Comparison of ENCODE assay signal across 14 mouse cellular contexts in genomic region chr1:189426252-189426651, GRCm38 (mm10). TPM values are rescaled to one million over a fixed set of nuclear protein-coding genes. Genes with fewer than 3 reads are reported as not detected.
"Had no signal": no experiment of that assay in that cellular context is flagged by ENCODE, and none has a peak within 500 bp of the region (broad histone marks: within the 10 kb centered on the region; RNA-seq: fewer than 3 reads in every experiment).

No protein-coding gene starts in this region.

- ATAC-seq: liver, postnatal 0 days; midbrain, embryonic 15.5 days had no signal

- DNase-seq: kidney, adult 11 months; kidney, postnatal 10 days; kidney, postnatal 4 days; liver; liver, embryonic 13.5 days; liver, postnatal 0 days; lung, postnatal 14 days; retina, postnatal 1 day; right cerebral cortex, postnatal 4 days; spleen, adult 18-20 months; thymus, adult 2 months; thymus, postnatal 25 days had no signal

RNA-seq across cellular contexts. Expression of gene Kcnk2, which starts 24.2 kb away (rescaled TPM):
- polyA plus RNA-seq: liver, postnatal 0 days; macrophage had no signal
